Mouse (Mus musculus) liver, adult 2 months (tissue): Measurements from ENCODE around the gene Atxn2l. TPM values are rescaled to one million over a fixed set of nuclear protein-coding genes. Genes with fewer than 3 reads are reported as not detected.

Experiments
- DNase-seq: peaks from one replicate; pipeline ENCODE4 v3.0.0-alpha.2; 2011; ENCODE audit warnings: low read depth, low spot score; ENCODE audit errors: extremely low read depth
- H3K27ac ChIP-seq: fragments of 200-500 bp; replicated peaks from 2 replicates; pipeline ENCODE4 v1.5.1; 2012; ENCODE audit warnings: low read depth, mild to moderate bottlenecking, control low read depth, inconsistent platforms, low read length; ENCODE audit not compliant: insufficient read depth
- H3K27me3 ChIP-seq: fragments of 200-500 bp; 2 replicates; pipeline ENCODE4 v1.6.1; 2012; ENCODE audit warnings: mild to moderate bottlenecking, moderate library complexity, low read length, inconsistent platforms; ENCODE audit not compliant: control insufficient read depth, insufficient read depth
- H3K36me3 ChIP-seq: fragments of 200-500 bp; 2 replicates; pipeline ENCODE4 v1.6.1; 2012; ENCODE audit warnings: low read length, inconsistent platforms; ENCODE audit not compliant: control insufficient read depth, insufficient read depth
- H3K4me1 ChIP-seq: fragments of 200-500 bp; 2 replicates; pipeline ENCODE4 v1.6.1; 2011; ENCODE audit warnings: low read length; ENCODE audit not compliant: control insufficient read depth, insufficient read depth
- H3K4me3 ChIP-seq: fragments of 200-500 bp; 2 replicates; pipeline ENCODE4 v1.5.1; 2011; ENCODE audit warnings: low read depth, mild to moderate bottlenecking, control low read depth, low read length, moderate library complexity; ENCODE audit not compliant: insufficient read depth
- H3K79me2 ChIP-seq: fragments of 200-500 bp; 2 replicates; pipeline ENCODE4 v1.6.1; 2012; ENCODE audit warnings: inconsistent platforms, mild to moderate bottlenecking, low read length, moderate library complexity; ENCODE audit not compliant: control insufficient read depth, insufficient read depth
- H3K9ac ChIP-seq: fragments of 200-500 bp; 2 replicates; pipeline ENCODE4 v1.6.1; 2012; ENCODE audit warnings: low read depth, mild to moderate bottlenecking, control low read depth, inconsistent platforms, low read length
- CTCF ChIP-seq: fragments of 200-500 bp; IDR thresholded peaks from 2 replicates; pipeline ENCODE4 v1.5.1; 2011; ENCODE audit warnings: low read depth, low read length, control low read depth
- POLR2A ChIP-seq: fragments of 200-500 bp; IDR thresholded peaks from 2 replicates; pipeline ENCODE4 v1.6.1; 2011; ENCODE audit warnings: low read length, control low read depth; ENCODE audit not compliant: insufficient read depth; ENCODE audit errors: extremely low read depth
- WGBS: fragments of 180-500 bp; shearing (Covaris S2); methylation state at CpG from one replicate; pipeline ENCODE4 v1.1.7; 2018; 5-methylcytosine and 5-hydroxymethylcytosine counted together
- polyA plus RNA-seq: library from polyadenylated mRNA; depleted of rRNA; stranded (reverse); fragments of >200 nt; gene quantifications from 2 replicates; pipeline ENCODE4 v1.2.3, GENCODE M21; 2012
- total RNA-seq: library from RNA; depleted of rRNA; stranded (reverse); fragments of >200 nt; gene quantifications from 2 replicates; pipeline ENCODE4 v1.2.3, GENCODE M21; 2014

Gene Atxn2l
- total and polyA plus RNA-seq, 2 experiments: 4.6 to 81.3 TPM

DNA sequence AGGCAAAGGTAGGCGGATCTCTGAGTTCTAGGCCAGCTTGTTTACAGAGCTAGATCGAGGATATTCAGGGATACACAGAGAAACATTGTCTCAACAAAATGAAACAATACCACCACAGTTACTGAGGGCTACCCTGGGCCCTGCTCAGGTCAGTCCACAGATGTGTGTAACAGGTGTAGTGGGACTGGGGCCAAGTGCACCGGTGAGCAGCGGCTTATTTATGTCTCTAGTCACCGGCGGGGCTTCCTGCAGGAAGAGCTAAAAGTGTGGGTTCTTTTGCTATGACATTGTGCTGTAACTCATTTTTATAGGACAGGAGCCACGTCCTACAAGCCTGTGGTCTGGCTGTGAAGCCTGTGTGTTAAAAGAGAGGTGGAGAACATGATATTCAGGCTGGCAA, 49.4 kb downstream of the Atxn2l start:
- no peak overlapping the region for H3K9ac ChIP-seq
- H3K36me3 ChIP-seq: no peaks in the 10 kb centered on the region
- no peaks in the 10 kb centered on the region for H3K4me1 ChIP-seq
- H3K4me3 ChIP-seq: no peak overlapping the region
- H3K27me3 ChIP-seq: no peaks in the 10 kb centered on the region
- H3K79me2 ChIP-seq: no peaks in the 10 kb centered on the region
- WGBS: 73% methylated on average over 7 of the region's 7 CpGs
- no peak for DNase-seq
- H3K27ac ChIP-seq: no peak overlapping the region
- no peak for TF ChIP-seq CTCF
- no peak for TF ChIP-seq POLR2A

DNA sequence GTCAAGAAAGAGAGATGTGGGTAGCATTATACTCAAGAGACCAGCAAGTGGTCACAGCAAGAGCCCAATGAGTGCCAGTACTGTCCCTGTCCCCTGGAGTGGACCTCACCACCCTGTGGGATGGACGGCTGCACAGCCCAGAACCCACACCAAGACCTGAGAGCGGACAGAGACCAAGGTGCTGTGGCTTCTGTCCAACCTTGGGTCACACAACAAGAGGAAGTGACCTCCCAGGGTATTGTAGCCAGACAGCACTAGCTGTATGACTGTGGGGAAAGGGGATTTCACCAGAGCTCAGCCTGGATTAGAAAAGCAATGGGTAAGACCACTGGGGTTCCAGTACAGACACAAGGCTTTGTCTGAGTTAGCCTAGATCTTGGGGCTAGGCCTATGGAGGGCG, 51.0 kb downstream of the Atxn2l start:
- Histone ChIP-seq H3K27ac (no peak overlapping the region), H3K4me1 (no peaks in the 10 kb centered on the region), H3K79me2 (no peaks in the 10 kb centered on the region), H3K36me3 (no peaks in the 10 kb centered on the region), H3K27me3 (no peaks in the 10 kb centered on the region), H3K4me3 (no peak overlapping the region), H3K9ac (no peak overlapping the region)
- TF ChIP-seq POLR2A: no peak
- WGBS: 94% methylated on average over 3 of the region's 3 CpGs
- no peak for DNase-seq

- WGBS: 89% methylated on average over 6 of the region's 6 CpGs
- Histone ChIP-seq H3K27me3 (no peaks in the 10 kb centered on the region), H3K27ac (no peak overlapping the region), H3K4me1 (no peaks in the 10 kb centered on the region), H3K36me3 (no peaks in the 10 kb centered on the region; the same call in 1 of the 2 replicates), H3K9ac (no peak overlapping the region), H3K79me2 (no peaks in the 10 kb centered on the region), H3K4me3 (no peak overlapping the region)
- no peak for DNase-seq
- no peak for TF ChIP-seq CTCF
- TF ChIP-seq POLR2A: no peak
Measured at GRCm38 (mm10) chr7:126450641-126451040, 52.6 kb downstream of the Atxn2l start.

GRCm38 (mm10) chr7:126449991-126450390, 53.2 kb downstream of the Atxn2l start:
- Histone ChIP-seq H3K4me3 (no peak overlapping the region), H3K36me3 (peaks cover 5% of the 10 kb centered on the region; the same call in 1 of the 2 replicates), H3K9ac (no peak overlapping the region), H3K27me3 (no peaks in the 10 kb centered on the region), H3K27ac (no peak overlapping the region), H3K79me2 (no peaks in the 10 kb centered on the region), H3K4me1 (no peaks in the 10 kb centered on the region)
- no peak for DNase-seq
- no peak for TF ChIP-seq POLR2A
- TF ChIP-seq CTCF: no peak
- WGBS: 91% methylated on average over 18 of the region's 18 CpGs

GRCm38 (mm10) chr7:126448481-126448880, 54.8 kb downstream of the Atxn2l start:
- H3K4me3 ChIP-seq: no peak overlapping the region
- no peaks in the 10 kb centered on the region for H3K79me2 ChIP-seq
- H3K4me1 ChIP-seq: no peaks in the 10 kb centered on the region
- 91% methylated on average over 19 of the region's 19 CpGs for WGBS
- no peak for TF ChIP-seq POLR2A
- TF ChIP-seq CTCF: no peak
- H3K36me3 ChIP-seq: peaks cover 9% of the 10 kb centered on the region; the same call in 1 of the 2 replicates
- H3K27me3 ChIP-seq: no peaks in the 10 kb centered on the region
- H3K9ac ChIP-seq: no peak overlapping the region
- H3K27ac ChIP-seq: no peak overlapping the region
- DNase-seq: no peak

- H3K9ac ChIP-seq: no peak overlapping the region
- H3K79me2 ChIP-seq: no peaks in the 10 kb centered on the region
- no peak for DNase-seq
- H3K27ac ChIP-seq: no peak overlapping the region
- no peak overlapping the region for H3K4me3 ChIP-seq
- H3K27me3 ChIP-seq: no peaks in the 10 kb centered on the region
- WGBS: 97% methylated on average over 21 of the region's 21 CpGs
- H3K4me1 ChIP-seq: no peaks in the 10 kb centered on the region
- TF ChIP-seq POLR2A: no peak
- no peak for TF ChIP-seq CTCF
- H3K36me3 ChIP-seq: peaks cover 14% of the 10 kb centered on the region
Measured at GRCm38 (mm10) chr7:126446217-126446616, 57.0 kb downstream of the Atxn2l start.
